Mouse (Mus musculus): ENCODE results near the gene Col4a4. TPM values are rescaled to one million over a fixed set of nuclear protein-coding genes. Genes with fewer than 3 reads are reported as not detected.

The Col4a4 gene
- total RNA-seq, 4 experiments from 2014 or later: 0.73 to 0.90 (median 0.81) TPM

- DNase-seq (ENCODE audit: low spot score in 2 of 2): no peak
Observed at GRCm38 (mm10) chr1:82415641-82416040, 171.0 kb downstream of the Col4a4 start.

DNA sequence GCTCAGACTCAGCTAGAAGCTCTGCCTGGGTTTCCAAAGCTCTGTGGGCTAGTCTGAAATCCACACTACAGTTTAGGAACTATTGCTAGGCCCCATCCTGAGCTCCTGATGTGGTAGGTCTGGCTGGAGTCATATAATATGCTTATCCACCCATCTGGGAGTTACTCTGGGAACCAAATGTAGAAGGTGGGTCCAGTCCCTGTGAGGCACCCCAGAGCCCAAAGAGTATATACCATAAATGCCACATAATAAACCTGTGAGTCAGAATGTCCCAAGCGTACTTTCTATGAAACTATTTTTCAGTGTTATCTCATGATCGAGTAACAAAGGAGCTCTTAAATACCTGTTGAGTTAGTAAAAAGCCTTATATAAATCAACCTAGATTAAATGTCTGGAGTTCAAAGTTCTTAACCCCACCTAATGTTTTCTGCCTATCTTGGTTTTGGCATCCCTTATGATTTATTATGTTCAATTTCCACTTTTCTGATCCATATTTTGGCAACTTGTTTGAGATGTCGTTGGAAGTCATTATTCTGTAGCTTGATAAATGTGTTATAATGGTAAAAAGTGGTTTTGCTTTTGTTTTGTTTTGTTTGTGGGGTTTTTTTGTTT lies 172.1 kb downstream of the Col4a4 start:
- no peak for DNase-seq (ENCODE audit: low spot score in 2 of 2)

DNA sequence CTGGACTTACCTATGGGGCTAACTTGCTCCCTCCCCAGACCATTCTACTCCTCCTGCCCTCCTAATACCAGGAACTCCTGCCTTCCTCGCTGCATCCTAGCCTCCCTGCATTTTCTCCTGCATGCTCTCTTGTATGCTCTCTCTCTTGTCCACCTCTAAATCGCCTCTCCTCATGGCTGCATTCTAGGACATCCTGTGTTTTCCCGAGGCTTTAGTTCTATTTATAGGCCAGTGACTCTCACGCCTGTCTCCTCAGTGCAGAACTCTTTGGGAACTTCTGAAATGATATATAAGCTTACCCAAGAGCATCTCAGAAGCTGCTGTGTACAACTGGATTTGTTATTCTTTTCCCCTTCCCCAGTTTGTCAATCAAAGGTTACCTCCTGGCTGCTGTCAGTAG lies 174.6 kb downstream of the Col4a4 start:
- DNase-seq (ENCODE audit: low spot score in 2 of 2): no peak

DNA sequence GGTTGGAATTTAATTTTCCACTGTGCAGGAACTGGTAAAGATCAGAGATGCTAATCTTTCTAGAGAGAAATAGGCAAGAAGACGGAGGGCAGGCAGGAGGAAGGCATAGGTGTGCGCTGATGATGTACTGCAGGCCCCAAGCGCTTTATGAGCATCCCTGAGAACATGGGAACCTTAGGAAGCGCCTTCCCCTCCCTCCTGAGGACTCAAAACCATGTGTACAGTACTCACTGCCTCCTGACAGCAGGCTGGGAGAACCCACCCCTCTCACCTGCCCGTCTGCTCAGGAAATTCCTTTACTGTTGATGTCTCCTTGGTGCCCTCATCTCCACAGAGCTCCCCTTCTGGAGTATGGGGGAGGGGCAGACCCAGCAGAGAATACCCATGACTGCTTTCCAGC lies 175.1 kb downstream of the Col4a4 start:
- no peak for DNase-seq (ENCODE audit: low spot score in 2 of 2)

DNA sequence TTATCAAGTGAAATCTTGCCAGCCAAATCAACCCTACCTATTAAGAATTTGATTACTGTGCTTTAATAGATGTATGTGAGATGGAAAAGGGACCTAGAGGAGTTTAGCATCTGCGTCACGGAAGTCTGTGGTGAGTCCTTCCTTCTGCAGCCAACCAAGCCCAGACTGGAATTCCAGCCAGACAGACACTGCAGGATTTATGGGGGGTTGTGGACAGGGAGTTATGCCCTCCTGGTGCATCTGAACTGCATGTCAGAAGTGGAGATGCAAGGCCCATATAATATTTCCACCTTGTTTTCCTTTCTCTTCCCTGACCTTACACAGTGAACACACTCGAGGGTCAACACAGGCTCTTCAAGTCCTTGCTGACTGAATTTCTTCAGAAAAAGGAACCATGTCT lies 176.1 kb downstream of the Col4a4 start:
- no peak for DNase-seq (ENCODE audit: low spot score in 2 of 2)

DNA sequence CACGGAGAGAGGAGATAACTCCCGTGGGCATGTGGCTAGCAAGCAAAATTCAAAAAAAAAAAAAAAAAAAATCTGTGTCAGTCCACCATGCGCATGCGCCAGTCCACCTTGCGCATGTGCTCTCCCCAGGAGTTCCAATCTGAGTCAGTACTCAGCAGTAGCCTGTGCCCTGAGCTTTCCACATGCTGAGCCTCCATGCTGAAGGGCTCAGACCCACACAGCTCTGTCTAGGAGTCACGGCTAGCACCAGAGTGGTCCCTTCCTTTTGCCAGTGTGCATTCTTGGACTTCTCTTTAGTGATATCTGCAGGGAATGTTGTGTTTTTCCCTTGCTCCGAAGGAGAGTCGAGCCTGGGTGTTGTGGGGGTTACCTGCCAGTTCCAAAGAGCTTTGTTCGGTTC lies 177.4 kb downstream of the Col4a4 start:
- no peak for DNase-seq (ENCODE audit: low spot score in 2 of 2)

- DNase-seq (ENCODE audit: low spot score in 2 of 2): no peak
Observed at GRCm38 (mm10) chr1:82407786-82408185, 178.9 kb downstream of the Col4a4 start.

Other genes with a start within 250 kb of the Col4a4 start
- under 1 TPM; 0.31 to 0.50 (median 0.41) TPM for gene Col4a3, start 72 bp upstream of the Col4a4 start, total RNA-seq (2022)
- 100 to 1,000 TPM; 236 to 287 (median 263) TPM for gene Mff, start 138.0 kb upstream of the Col4a4 start, total RNA-seq (2022)
- not detected for gene Tm4sf20, start 181.6 kb upstream of the Col4a4 start, total RNA-seq (2022)
- gene Gm47791, start 184.4 kb upstream of the Col4a4 start, total RNA-seq (2022): not detected

Data from layer of hippocampus, adult 8-10 months (tissue).